Mouse (Mus musculus): ENCODE data around the gene Rmnd5b.

DNA sequence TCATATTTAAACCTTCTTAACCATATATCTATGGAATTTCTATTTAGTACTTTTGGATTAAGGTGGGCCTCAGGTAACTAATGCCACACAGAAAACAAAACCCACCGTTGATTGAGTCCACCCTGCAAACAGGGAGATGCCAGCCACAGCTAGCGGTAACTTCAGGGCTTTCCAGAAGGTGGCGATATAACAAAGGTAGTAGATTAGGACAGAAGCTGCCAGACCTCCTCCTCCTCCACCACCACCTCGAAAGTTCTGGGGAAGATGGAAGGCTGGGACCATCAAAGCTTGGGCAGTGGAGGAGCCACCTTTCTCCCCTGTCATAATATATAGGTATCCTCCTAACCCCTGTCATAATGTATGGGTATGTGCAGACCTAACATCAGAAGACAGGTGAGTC lies 18.0 kb downstream of the Rmnd5b start:
- TF ChIP-seq CTCF (IDR thresholded peaks at IDR 0.05; ENCODE audit: low read depth, low read length) (peak; percentile 80), GATA1 (IDR thresholded peaks at IDR 0.05; ENCODE audit: borderline replicate concordance, low read length) (no peak), TAL1 (conservative IDR thresholded peaks at IDR 0.05; ENCODE audit: low read depth, low read length) (no peak), POLR2AphosphoS5 (IDR thresholded peaks at IDR 0.05; ENCODE audit: insufficient replicate concordance, low read depth, low read length) (no peak), GATA2 (IDR thresholded peaks at IDR 0.05; ENCODE audit: borderline replicate concordance, low read depth, low read length) (no peak)

Data from G1E (cell line).